Mouse (Mus musculus) adrenal gland, adult 8-10 months (tissue): ENCODE data around the gene Trnau1ap. TPM values are rescaled to one million over a fixed set of nuclear protein-coding genes. Genes with fewer than 3 reads are reported as not detected.

Experiments
- DNase-seq: peaks from one replicate; pipeline ENCODE4 v3.0.0; 2022
- total RNA-seq, 4 experiments: library from RNA; stranded (reverse); gene quantifications; 2 replicates each; pipeline ENCODE4 v1.2.4; 2022

Gene Trnau1ap
- 10 to 100 TPM; 29.4 to 44.1 (median 41.8) TPM for total RNA-seq

DNA sequence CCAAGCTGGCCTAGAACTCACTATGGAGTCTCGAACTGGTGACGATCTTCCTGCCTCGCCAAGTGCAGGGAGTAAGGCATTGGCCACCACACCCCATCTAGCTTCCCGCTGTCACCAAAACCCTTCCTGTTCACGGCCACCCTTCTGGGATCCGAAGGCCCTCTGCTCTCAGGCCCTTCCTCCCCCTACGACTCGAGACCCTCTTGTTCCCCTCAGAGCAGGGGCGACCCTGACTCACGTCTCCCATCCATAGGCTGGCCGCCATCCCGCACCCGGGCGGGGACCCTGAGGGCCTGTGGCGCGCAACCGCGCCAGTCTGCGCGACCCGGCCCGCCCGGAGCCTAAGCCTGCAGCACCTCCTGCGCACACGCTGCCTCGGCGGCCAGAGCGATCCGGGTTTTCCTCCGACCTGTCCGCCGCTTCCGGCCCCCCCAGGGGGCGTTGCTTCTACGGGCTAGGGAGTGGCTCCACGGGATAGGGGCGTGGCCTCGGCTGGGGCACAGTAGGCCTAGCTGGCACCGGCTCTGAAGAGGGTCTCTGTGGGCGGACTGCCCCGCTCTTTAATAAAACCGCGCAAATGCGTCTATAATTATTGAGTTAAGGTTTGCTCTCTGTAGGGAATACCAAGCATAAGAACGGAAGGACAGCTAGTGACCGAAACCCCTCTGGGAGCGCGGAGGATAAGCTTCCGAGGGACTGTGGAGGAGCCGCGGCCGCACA is at the start of gene Trnau1ap:
Trnau1ap (minus strand) TSS at position 424 of the 720 bp plus-strand sequence.
- peak; percentile 87 for DNase-seq

DNA sequence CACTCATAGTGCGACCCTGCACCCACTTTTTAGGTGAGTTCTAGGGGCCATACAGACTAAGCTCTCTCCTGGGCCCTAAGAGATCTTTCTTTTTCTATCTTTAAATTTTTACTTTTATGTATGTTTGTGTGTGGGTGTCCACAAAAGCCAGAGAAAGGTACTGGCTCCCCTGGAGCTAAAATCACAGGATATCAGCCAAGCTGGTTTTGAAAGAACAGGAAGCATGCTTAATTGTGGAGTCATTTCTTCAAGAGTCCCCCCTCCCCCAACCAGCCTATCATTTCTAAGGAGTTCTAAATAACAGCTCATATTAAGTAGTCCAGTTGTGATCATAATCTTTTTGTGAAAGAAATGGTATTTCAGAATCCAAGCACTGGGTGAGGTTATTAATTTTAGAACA is 44.5 kb upstream of the Trnau1ap start:
- DNase-seq: no peak

DNA sequence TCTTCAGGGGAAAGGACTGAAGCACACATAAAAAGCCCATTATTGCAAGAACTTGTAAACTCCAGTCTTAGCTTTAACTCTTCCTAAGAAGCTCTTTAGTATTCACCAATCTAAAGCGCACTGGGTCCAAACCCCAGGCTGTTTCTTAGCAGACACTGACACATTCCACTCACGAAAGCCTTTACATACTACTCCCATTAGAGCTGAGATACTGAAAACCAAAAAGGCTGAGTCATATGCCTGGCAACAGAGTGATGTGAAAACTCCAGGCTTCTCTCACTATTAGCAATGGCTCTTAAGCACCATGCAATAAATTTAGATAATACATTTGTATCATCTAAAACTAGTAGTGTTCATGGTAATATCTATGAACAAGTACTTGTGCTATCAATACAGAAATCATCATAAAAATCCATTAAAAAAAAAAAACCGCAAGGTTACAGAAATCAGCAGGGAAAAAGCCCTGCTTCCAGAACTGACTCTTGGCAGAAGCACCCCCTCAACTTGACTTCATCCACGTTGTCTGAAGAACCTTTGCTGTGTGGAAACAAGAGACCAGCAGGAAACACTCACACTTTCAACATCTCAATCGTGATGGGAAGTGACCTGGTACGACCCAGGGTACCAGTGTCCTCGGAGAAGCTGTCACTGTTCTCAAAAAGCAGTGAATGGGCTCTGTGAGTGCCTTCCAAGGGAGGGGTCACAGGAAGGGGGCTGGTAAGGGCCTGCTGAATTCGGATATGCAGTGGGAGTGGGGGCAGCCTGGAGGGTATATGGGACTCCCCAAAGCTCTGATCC is 40.8 kb upstream of the Trnau1ap start:
- no peak for DNase-seq

DNA sequence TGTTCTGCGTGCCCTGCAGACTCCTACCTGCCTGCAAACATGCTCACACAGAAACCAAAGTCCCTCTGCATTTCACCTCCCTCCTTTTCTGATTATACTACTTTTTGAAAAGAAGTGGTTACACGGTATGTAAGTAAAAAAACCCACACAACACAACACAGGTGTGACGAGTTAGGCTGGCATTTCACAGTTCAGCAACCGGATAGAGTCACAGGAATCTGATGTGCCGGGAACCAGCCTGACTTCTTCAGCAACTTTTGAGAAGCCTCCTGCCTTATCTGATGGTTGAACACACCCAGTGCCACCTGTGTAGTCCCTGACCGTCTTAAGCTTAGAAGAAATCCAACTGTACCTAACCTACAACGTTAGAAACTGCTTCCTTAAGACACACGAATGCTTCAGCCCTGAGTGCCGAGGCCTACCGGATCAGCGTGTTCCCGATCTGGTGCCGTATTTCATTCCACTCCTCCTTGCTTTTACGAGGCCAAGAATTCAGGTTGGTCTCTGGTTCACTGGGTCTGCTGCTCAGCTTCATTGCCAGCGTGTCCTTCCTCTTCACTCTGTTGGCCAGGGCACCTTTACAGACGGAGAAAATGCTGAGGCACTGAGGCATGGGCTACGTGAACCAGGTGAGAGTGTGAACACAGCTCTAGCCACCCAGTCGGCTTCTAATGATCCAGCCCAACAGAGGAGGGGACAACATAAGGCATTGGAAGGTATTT is 38.3 kb upstream of the Trnau1ap start:
- DNase-seq: no peak

DNA sequence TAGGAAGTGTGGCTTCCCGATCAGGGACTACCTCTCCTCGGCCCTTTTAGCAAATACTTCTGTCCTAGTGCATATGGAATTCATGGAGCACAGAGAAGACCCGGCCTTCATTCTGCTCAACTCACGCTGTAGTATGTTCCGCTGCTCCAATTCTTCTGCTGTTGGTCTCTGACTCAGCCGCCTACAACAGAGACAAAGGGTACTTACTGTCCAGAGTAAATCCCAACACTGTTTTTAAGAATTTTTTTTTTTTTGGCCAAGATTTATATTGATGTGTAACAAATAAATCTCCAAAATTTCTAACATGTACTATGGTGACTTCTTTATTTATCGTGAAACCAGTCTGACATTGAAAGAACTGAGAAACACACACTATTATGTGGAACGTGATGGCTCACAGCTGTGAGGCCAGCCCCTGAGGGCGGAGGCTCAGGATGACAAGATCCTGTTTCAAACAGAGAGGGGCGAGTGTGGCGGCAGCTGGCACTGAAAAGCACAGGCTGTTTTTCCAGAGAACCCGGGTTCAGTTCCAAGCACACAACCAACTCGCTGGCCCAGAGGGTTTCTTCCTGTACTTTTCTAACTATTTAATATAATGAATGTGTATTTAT is 36.2 kb upstream of the Trnau1ap start:
- DNase-seq: no peak

DNA sequence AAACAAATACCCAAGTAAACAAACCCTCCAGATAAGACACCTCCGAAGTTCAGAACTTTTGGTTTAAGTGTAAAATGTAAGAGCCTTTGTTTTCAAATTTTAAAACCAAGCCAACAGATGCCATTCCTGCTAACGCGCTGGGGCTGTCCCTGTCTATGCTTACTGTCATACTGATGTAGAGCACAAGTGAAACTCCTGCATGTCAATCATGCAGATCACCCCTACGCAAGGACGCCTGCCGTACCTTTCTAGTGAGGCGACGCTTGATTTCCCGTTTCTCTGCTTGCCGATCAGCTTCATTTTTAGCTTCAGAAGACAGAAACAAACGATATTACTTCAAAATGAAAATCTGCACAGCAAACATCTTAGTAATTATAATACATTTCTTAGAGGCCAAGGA is 34.1 kb upstream of the Trnau1ap start:
- DNase-seq: no peak

DNA sequence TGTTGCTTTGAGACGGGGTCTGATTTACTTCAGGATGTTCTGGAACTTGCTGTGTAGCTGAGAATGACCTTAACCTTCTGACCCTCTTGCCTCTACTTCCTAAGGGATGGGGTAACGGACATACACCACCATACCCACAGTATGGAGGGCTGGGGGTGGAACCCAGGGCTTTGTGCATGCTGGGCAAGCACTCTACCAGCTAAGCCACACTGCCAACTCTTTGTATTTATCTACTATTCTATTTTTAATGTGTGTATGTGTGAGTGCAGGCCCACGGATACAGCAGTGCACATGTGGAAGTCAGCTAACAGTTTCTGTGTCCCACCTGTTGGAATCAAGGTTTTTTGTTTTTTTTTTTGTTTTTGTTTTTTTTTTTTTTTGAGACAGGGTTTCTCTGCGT is 30.2 kb upstream of the Trnau1ap start:
- DNase-seq: no peak

DNA sequence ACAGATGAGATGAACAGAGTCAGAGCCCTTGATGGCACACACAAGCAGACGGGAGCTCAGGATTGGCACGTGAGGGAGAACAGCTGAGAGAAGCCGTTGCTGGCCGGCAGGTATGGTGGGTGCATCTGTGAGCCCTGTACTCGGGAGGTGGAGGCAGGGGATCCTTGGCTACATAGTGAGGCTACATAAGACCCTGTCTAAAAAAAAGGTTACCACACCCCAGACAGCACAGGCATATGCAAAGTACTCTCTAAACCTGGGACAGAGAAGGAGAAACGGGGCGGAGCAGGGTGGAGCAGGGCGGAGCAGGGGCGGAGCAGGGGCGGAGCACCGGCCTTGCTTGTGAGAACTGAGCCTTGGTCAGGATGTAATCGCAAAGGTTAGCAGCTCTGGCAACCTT is 26.8 kb upstream of the Trnau1ap start:
- peak; percentile 34 for DNase-seq

DNA sequence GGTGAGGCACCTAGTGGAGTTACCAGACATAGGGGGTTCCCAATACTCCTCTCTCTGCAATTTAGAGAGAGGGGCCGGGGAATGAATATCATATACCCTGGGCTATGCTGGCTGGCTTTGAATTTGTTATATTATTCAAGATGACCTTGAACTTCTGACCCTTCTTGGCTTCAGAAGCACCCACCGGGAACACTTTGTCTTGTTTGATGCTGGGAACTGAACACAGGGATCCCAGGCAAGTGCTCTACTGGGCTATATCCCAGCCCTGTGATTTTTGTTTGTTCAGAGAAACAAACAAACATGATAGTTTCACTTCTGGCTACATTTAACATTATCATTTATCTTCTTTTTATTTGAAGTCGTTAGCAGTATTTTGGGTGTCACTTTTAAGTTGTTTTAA is 26.1 kb upstream of the Trnau1ap start:
- DNase-seq: no peak

DNA sequence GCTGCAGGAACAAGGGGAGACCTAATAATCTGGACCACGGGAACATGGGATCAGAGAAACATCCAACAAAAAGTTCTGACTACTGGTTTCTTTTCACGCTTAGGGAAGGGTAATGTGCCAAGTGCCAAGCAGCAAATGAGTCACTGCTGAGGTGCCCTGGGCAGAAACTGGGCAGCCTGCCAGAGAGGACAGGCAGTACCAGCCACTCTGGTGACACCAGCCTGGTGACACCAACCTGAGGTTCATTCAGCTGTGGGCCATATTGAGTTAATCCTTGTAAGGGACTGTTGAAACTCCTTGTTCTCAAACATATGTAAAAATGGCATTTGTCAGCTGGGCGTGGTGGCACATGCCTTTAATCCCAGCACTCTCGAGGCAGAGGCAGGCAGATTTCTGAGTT is 25.2 kb upstream of the Trnau1ap start:
- peak; percentile 73 for DNase-seq

DNA sequence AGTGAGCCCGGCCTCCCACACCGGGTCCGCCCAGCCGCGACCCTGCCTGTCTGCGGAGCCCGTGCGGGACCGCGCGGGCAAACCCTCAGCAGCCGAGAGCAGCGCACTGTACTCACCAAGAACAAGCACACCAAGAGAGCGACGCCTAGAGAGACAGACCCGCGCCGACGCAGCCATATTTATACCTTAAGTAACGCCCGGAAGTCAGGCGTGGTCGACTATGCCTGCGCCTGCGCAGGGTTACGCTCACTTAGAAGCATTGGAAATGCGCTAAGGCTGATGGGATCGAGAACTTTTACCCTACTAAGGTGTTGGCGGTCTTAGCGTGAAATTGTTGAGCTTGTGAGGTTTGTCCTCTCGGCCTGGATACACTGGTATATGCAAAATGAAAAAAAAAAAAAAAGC is 24.1 kb upstream of the Trnau1ap start, which contains the start of gene Rcc1:
Rcc1 (minus strand) TSS at position 125 of the 405 bp plus-strand sequence.
- DNase-seq: peak; percentile 89

DNA sequence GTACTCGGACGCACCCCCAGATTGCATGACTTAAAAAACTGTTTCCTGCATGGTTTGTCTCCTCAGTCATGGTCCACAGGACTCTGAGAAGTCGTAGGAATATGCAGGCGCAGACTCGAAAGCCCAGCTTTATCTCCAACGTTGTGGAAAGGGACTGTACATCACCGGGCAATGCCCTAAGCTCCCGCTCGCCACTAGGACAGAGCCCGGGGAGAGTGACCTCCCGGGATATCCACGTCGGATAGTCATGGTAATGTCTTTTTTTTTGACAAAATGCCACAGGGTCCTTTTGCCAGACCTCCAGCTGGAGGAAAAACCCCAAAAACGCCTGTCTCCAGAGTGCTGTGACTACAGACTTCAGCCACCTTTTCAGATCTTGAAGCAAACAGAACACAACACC is 23.4 kb upstream of the Trnau1ap start:
- no peak for DNase-seq

DNA sequence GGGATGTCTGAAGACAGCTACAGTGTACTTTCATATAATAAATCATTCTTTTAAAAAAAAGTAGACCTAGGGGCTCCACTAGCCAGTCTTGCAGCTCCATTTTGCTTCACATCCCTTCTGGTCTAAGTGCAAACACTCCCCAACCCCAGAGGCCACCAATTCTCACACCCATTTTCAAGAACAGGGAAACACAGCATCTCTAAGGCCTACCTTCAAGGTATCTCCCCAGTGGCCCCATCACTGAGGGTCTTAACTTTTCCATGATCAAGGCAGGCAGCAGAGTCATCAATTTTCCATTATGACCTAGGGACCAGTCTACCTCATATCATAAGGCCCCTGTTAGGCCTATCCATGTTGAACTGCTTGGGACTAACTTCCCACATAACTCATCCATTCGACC is 22.1 kb upstream of the Trnau1ap start:
- DNase-seq: no peak

DNA sequence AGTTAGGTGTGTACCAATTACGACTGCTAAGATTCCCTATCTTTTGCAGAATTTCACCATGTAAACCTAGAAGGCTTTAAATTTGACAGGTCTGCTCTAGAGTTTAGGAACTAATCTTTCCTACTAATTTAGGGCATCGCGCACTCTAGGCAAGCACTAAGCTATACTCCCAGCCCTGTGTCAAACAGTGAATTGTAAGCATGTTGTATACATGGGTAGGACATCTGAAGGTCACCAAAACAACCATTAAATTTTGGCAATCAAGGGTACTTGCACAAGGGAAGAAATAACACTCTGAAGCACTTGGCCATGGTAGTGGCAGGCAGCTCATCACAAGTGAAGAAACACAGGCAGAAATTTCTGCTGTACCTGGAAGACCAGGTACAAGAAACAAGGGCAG is 21.5 kb upstream of the Trnau1ap start:
- DNase-seq: no peak

DNA sequence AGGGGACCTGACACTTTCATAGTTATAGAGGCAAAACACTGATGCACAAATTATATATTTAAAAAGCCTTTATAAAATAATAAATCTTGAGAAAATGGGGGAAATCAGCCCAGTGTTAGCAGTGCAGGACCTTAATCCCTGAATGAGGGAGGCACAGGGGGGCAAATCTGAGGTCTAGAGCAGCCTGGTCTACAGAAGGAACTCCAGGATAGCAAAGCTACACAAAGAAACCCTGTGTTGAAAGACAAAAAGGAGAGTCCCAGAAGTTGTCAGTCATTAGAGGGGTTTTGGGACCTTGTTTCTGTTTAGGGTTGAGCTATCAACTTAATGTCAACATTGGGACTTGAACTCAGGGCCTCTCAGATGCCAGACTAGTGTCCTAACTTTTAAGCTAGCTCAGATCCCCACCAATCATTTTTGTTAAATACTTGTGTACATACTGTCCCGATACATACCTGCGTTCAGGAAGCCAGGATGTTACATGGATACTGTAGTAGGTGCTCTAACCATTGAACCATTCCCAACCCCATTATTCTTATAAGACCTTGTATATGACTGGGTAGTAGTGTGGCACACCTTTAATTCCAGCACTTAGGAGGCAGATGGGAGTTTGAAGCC is 20.9 kb upstream of the Trnau1ap start:
- DNase-seq: no peak

DNA sequence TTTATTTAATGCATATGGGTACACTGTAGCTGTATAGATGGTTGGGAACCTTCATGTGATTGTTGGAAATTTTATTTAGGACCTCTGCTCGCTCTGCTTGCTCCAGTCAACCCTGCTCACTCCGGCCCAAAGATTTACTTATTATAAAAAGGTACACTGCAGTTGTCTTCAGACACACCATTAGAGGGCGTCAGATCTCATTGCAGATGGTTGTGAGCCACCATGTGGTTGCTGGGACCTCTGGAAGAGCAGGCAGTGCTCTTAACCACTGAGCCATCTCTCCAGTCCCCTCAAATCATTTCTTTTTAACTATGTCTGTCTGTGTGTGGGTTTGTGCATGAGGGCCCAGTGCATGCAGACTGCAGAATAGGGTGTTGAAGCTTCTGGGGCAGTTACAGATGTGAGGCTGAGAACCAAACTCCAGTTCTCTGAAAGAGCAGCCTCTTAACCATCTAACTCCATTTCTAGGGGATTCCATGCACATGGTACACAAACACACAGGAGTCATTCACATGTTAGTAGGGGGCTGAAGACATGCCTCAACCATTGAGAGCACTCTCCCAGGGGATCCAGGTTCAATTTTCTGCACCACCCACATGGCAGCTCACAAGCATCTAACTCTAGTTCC is 20.3 kb upstream of the Trnau1ap start:
- no peak for DNase-seq

DNA sequence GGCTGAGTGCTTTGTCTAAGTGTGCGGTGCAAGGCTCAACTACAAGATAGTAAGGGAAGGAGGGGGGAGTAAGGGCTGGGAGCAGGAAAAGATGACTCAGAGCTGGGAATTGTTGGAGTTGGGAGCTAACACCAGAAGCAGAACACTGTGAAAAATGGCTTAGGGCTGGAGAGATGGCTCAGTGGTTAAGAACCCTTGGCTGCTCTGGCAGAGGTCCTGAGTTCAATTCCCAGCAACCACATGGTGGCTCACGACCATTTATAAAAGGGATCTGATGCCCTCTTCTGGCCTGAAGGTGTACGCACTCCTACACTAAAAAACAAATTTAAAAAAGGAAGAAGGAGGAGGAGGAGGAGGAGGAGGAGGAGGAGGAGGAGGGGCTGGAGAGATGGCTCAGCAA is 17.3 kb upstream of the Trnau1ap start:
- DNase-seq: no peak

DNA sequence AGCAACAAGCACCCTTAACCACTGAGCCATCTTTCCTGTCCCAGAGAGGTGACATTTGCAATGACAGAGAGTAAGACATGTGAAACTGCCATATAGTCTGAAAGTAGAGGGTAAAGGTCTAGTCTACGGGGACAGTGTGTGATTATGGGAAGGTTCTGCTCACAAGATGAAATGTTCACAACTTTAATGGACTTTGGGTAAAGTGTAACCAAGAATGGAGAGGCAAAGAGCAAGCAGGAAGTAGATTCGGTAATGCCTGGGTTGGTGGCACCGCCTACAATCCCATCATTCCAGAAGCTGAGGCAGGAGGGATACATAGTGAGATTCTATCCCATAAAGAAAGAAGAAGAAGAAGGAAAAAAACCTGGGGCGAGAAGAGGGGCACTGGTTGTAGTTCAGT is 16.9 kb upstream of the Trnau1ap start:
- DNase-seq: no peak

DNA sequence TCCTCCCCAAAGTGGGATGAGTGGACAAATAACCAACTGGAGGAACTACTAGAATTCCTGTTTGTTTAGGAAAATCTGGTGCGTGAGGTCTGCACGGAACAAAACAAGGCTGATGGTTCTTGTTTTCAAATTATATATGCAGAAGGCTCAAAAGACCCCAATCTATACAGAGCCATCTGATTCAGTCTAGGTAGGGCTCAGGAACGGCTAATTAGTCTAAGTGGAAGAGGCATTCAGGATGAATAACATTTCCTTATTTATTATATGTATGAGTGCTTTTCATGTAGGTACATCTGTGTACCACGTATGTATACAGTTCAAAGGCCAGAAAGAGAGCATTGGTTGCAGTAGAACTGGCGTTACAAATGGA is 16.5 kb upstream of the Trnau1ap start:
- DNase-seq: no peak

DNA sequence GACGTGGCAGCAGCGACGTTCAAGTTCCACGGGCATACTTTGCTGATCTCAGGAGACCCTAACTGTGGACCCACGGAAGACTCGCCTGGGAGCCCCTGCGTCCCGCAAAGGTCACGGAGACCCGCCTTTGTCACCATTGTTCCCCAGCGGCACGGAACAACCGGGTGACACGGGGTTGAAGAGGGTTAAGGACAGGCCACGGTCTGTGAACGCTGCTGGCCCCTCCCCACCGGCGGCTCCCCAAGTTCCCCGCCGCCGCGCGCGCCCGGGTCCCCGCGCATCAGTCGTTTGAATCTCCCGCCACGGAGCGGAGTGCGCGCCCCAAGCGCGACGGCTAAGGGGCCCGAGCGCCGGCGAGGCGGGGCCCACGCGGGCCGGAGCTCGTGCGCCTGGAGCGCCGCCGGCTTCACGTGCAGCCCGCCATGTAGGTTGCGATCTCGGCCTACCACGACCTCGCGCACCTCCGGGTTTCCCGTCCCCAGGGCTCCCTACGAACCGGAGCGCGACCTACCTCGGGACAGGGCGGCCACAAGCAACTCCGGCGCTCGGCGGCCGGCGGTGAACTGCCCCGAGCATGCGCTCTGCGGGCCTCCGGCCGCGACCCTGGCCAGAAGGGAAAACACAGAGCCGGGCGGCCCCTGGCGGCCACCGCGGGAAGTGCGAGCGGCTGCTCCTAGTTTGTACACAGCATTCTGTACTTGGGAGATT is 16.0 kb upstream of the Trnau1ap start:
- peak; percentile 87 for DNase-seq

DNA sequence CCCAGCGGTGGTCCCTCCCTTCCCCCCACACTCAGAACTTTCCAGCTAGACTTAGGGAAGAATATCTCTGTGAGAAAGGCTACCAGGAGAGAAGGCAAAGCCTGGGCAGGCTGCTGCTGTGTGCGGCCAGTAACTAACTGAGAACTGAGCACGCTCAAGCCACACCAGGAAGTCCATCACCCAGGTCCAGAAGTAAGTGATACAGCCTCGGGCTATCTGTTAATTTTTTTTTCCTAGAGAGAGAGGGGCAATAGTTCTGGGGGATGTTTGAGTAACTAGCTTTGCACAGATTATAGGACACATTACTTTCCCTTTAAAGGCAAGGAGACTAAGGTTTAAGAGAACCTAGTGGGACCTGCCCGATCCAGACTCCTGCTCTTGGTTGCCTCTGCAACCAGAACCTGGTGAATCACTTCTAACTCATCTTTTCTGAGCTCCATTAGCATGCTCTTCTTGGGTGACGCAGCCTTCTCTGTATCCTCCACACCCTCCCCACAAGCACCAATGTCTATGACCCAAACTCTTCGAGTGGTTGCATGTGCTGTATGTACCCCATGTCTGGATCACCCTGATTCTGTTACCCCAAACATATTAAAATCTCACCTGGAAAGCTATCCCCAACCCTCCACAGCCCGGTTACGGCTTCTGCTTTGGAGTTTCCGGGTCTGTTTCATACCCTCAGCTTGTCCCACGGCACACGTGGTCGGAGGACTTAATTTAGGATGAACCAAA is 15.2 kb upstream of the Trnau1ap start:
- no peak for DNase-seq
